Mouse (Mus musculus) embryonic facial prominence, embryonic 11.5 days (tissue): ENCODE data around the gene Adamts15. TPM values are rescaled to one million over a fixed set of nuclear protein-coding genes. Genes with fewer than 3 reads are reported as not detected.

ENCODE experiments used
- ATAC-seq: fragments of 200-750 bp; cut with Nextera tagmentation; replicated peaks from 2 replicates; pipeline ENCODE4 v1.8.0; 2017; ENCODE audit warnings: low read depth; ENCODE audit not compliant: insufficient number of reproducible peaks, low FRiP score, low TSS enrichment
- DNase-seq: peaks from one replicate; pipeline ENCODE4 v3.0.0-alpha.2; 2015; ENCODE audit warnings: low spot score
- H3K27ac ChIP-seq: fragments of 300-500 bp; sonication (generic); replicated peaks from 2 replicates; pipeline ENCODE4 v1.5.1; 2014; ENCODE audit warnings: mild to moderate bottlenecking, low read depth, low read length, control low read depth
- H3K27me3 ChIP-seq: fragments of 300-500 bp; sonication (generic); 2 replicates; pipeline ENCODE4 v1.6.1; 2014; ENCODE audit warnings: mild to moderate bottlenecking, low read length, moderate library complexity, mixed read lengths; ENCODE audit not compliant: control insufficient read depth, insufficient read depth
- H3K36me3 ChIP-seq: fragments of 300-500 bp; sonication (generic); replicated peaks from 2 replicates; pipeline ENCODE4 v1.6.1; 2014; ENCODE audit warnings: low read depth, mild to moderate bottlenecking, low read length, moderate library complexity, mixed read lengths; ENCODE audit not compliant: control insufficient read depth, insufficient read depth
- H3K4me1 ChIP-seq: fragments of 300-500 bp; sonication (generic); 2 replicates; pipeline ENCODE4 v1.6.1; 2014; ENCODE audit warnings: low read length, mixed read lengths; ENCODE audit not compliant: control insufficient read depth, insufficient read depth
- H3K4me2 ChIP-seq: fragments of 300-500 bp; sonication (generic); 2 replicates; pipeline ENCODE4 v1.6.1; 2014; ENCODE audit warnings: low read depth, mild to moderate bottlenecking, control low read depth, low read length, moderate library complexity
- H3K4me3 ChIP-seq: fragments of 300-500 bp; sonication (generic); 2 replicates; pipeline ENCODE4 v1.5.1; 2014; ENCODE audit warnings: low read depth, low read length, control low read depth
- H3K9ac ChIP-seq: fragments of 300-500 bp; sonication (generic); replicated peaks from 2 replicates; pipeline ENCODE4 v1.6.1; 2014; ENCODE audit warnings: mild to moderate bottlenecking, control low read depth, low read length
- H3K9me3 ChIP-seq: fragments of 300-500 bp; sonication (generic); replicated peaks from 2 replicates; pipeline ENCODE4 v1.6.1; 2016; ENCODE audit warnings: mild to moderate bottlenecking, low read length, inconsistent platforms, mixed read lengths; ENCODE audit not compliant: control insufficient read depth
- WGBS: fragments of 180-500 bp; shearing (Covaris S2); extraction: QIAGEN DNeasy Blood & Tissue Kit; methylation state at CpG from one replicate; pipeline ENCODE4 v1.1.7; 2014; 5-methylcytosine and 5-hydroxymethylcytosine counted together
- polyA plus RNA-seq: library from polyadenylated mRNA; unstranded; fragments of >200 nt; fragmentation: Nextera tagmentation; extraction: Ambion mirVana; gene quantifications from 2 replicates; pipeline ENCODE4 v1.2.1, GENCODE M21; 2014

Gene Adamts15
- polyA plus RNA-seq: 7.5 and 7.6 TPM in 2 replicates

DNA sequence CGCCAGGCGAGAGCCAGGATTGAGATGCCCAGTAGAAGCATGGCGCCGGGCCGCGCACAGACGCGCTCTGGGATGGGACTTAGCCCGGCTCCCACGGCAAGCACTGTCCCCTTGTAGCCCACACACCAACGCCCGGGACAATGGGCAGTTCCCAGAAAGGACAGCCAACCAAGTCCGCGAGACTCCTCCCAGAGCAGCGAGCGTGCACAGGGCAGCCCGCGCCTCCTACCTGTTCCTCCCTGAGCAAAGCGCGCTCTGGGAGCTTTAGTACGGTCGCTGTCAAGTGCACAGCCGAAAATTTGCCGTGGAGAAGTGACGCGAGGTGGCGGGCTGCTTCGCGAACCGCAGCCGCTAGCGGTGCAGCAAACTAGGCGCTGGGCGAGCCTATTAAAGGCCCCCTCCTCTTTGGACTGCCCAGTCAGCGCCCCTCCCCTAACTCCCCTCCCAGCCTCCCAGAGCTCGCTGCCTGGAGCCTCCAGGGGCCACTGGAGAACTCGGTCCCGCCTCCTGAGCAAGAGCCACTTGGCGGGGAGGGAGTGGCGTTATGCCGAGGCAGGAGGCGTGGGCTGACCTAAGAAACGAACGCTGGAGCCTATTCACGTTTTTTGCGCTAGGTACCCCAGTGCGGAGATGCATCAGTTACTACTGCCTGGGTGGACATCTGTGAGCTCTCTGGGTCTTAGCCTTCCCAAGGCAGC lies at the start of gene Adamts15:
Gene Adamts15 (minus strand): TSS at position 256 of the 698 bp plus-strand sequence.
- WGBS: under 1% methylated on average over 43 of the region's 47 CpGs
- DNase-seq (peak; percentile 86), ATAC-seq (peak; percentile 88)
- Histone ChIP-seq H3K4me3 (peak within 1 kb of the TSS; percentile 49), H3K4me2 (peak within 1 kb of the TSS; percentile 94), H3K27ac (no peak within 1 kb of the TSS), H3K4me1 (peaks cover 5% of the 10 kb centered on the region), H3K9ac (peak within 1 kb of the TSS; percentile 64), H3K27me3 (peaks cover 6% of the 10 kb centered on the region; the same call in 1 of the 2 replicates), H3K9me3 (no peaks in the 10 kb centered on the region), H3K36me3 (no peaks in the 10 kb centered on the region)

DNA sequence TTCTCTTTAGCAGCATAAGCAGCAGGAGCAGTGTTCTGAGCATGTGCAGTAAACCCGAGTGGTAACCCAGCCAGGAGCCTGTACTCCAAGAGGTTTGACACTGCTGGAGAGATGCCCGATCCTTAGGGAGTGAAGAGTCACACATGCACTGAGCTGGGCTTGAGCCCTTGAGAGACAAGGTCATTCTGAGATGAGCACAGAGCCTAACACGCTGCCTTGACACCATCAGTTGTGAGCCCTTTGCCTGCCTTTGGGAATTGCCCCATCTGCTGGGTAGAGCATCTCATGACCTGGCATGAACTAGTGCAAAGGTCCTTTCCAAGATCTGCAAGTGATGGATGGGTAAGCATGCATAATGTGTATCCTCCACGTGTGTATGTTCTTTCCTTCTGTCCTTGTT lies 49.7 kb upstream of the Adamts15 start:
- H3K4me2 ChIP-seq: no peak overlapping the region
- H3K4me3 ChIP-seq: no peak overlapping the region
- no peaks in the 10 kb centered on the region for H3K4me1 ChIP-seq
- no peak overlapping the region for H3K27ac ChIP-seq
- WGBS: 66% methylated on average over 4 of the region's 4 CpGs
- ATAC-seq (no peak), DNase-seq (no peak)
- H3K36me3 ChIP-seq: no peaks in the 10 kb centered on the region
- H3K9me3 ChIP-seq: no peaks in the 10 kb centered on the region
- H3K9ac ChIP-seq: no peak overlapping the region
- H3K27me3 ChIP-seq: no peaks in the 10 kb centered on the region

DNA sequence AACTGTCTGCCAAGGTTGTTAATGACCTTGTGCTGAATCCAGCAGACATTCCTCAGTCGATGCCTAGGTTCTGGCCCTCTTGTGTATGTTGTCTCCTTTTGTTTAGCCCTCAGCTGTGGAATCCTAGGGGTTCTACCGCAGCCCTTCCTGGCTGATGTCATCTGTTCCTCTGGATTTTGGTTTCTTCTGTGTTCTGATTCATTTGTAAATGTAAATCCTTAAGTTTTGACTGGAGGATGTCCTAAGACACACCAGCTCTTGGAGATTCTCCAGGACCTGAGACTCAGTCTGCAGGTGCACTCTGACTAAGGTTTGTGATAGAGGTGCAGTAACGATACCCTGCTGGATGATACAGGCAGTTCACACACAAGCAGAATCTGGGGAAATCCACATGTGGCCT lies 47.7 kb upstream of the Adamts15 start:
- ATAC-seq (no peak), DNase-seq (no peak)
- H3K4me2 ChIP-seq: no peak overlapping the region
- no peaks in the 10 kb centered on the region for H3K27me3 ChIP-seq
- H3K9me3 ChIP-seq: no peaks in the 10 kb centered on the region
- 83% methylated on average over 3 of the region's 3 CpGs for WGBS
- H3K4me1 ChIP-seq: no peaks in the 10 kb centered on the region
- no peak overlapping the region for H3K9ac ChIP-seq
- H3K27ac ChIP-seq: no peak overlapping the region
- H3K4me3 ChIP-seq: no peak overlapping the region
- no peaks in the 10 kb centered on the region for H3K36me3 ChIP-seq

- Histone ChIP-seq H3K36me3 (no peaks in the 10 kb centered on the region), H3K4me1 (no peaks in the 10 kb centered on the region), H3K9me3 (no peaks in the 10 kb centered on the region), H3K9ac (no peak overlapping the region), H3K27me3 (no peaks in the 10 kb centered on the region), H3K27ac (no peak overlapping the region), H3K4me2 (no peak overlapping the region), H3K4me3 (no peak overlapping the region)
- DNase-seq (no peak), ATAC-seq (no peak)
- 84% methylated on average over 6 of the region's 6 CpGs for WGBS
Measured at GRCm38 (mm10) chr9:30968130-30968529, 45.9 kb upstream of the Adamts15 start.

- ATAC-seq: no peak
- Histone ChIP-seq H3K9ac (no peak overlapping the region), H3K9me3 (no peaks in the 10 kb centered on the region), H3K36me3 (no peaks in the 10 kb centered on the region), H3K27ac (no peak overlapping the region), H3K27me3 (no peaks in the 10 kb centered on the region), H3K4me1 (no peaks in the 10 kb centered on the region), H3K4me3 (no peak overlapping the region), H3K4me2 (no peak overlapping the region)
- 34% methylated on average over 7 of the region's 7 CpGs for WGBS
- peak; percentile 39 for DNase-seq
Measured at GRCm38 (mm10) chr9:30966881-30967280, 44.6 kb upstream of the Adamts15 start.

DNA sequence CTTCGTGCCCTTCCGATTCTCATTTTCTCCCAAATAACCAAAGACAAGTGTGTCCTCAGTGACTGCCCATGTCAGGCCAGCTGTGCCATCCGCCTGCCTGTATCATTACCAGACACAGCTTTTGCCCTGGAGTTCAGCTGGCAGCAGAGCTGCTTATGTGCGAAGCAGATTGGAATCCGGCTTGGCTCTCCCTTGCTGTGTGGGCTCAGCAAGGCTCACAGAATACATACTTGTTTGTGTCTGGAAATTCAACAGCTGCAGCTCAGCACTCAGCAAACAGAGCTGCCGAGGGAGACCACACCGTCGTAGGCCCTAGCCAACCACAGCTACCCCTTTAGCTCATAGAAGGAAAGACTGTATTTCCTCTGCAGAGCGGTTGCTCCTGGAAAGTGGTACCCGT lies 42.4 kb upstream of the Adamts15 start:
- Histone ChIP-seq H3K27me3 (no peaks in the 10 kb centered on the region), H3K4me3 (no peak overlapping the region), H3K27ac (no peak overlapping the region), H3K9ac (no peak overlapping the region), H3K4me1 (no peaks in the 10 kb centered on the region), H3K36me3 (no peaks in the 10 kb centered on the region), H3K9me3 (no peaks in the 10 kb centered on the region), H3K4me2 (no peak overlapping the region)
- no peak for DNase-seq
- ATAC-seq: no peak
- 80% methylated on average over 10 of the region's 10 CpGs for WGBS

DNA sequence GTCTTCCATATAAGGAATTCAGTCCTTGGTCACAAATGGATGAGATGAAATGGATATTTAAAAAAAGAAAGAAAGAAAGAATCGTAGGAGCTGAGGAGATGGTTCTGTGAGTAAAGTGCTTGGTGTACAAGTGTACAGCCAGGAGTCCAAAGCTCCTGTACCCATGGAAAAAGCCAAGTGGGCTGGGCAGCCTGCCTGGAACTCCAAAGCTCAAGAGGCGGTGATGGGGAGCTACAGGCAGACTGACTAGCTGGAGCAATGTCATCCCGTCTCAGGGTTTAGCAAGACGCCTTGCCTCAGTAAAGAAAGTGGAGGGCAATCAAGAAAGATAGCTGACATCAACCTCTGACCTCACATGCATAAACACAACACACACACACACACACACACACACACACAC lies 41.5 kb upstream of the Adamts15 start:
- ATAC-seq (no peak), DNase-seq (no peak)
- no peak overlapping the region for H3K27ac ChIP-seq
- no peak overlapping the region for H3K4me2 ChIP-seq
- H3K9ac ChIP-seq: no peak overlapping the region
- H3K4me1 ChIP-seq: no peaks in the 10 kb centered on the region
- whole genome bisulfite sequencing: 84% methylated on average over 4 of the region's 4 CpGs
- no peak overlapping the region for H3K4me3 ChIP-seq
- H3K36me3 ChIP-seq: no peaks in the 10 kb centered on the region
- H3K27me3 ChIP-seq: no peaks in the 10 kb centered on the region
- no peaks in the 10 kb centered on the region for H3K9me3 ChIP-seq

DNA sequence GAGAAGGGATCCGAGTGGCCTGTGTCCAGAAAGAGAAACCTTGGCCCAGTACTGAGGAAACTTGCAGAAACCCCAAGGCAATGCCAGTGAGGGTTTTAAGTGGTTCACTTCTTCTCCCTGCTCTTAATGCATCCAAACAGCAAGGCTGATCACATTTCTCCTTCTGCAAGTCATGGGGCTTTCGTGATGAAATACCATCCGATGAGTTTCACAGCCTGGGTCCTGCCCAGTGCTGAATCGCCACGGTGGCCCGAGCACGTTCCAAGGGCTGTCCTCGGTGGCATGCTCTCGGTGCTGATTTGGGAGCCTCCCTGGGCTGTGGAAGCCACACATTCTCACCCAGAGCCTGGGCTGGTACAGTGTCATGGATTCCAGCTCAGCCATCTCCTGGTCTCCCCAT lies 33.0 kb upstream of the Adamts15 start:
- Histone ChIP-seq H3K27me3 (no peaks in the 10 kb centered on the region), H3K9me3 (no peaks in the 10 kb centered on the region), H3K4me2 (no peak overlapping the region), H3K4me1 (no peaks in the 10 kb centered on the region), H3K27ac (no peak overlapping the region), H3K9ac (no peak overlapping the region), H3K36me3 (no peaks in the 10 kb centered on the region), H3K4me3 (no peak overlapping the region)
- WGBS: 91% methylated on average over 9 of the region's 9 CpGs
- ATAC-seq: no peak
- DNase-seq: no peak
